Mouse (Mus musculus) hindbrain, embryonic 11.5 days (tissue): ENCODE data around the gene Gm3173. TPM values are rescaled to one million over a fixed set of nuclear protein-coding genes. Genes with fewer than 3 reads are reported as not detected.
"Not testable (repeated sequence)": the region's sequence is repeated elsewhere in the genome, so short reads cannot be mapped to it uniquely, and the experiment has no call there.

Experiments used
- ATAC-seq: fragments of 200-750 bp; cut with Nextera tagmentation; 2 replicates; pipeline ENCODE4 v1.8.0; 2017; ENCODE audit warnings: mild to moderate bottlenecking, moderate TSS enrichment, moderate library complexity; ENCODE audit not compliant: low FRiP score
- DNase-seq: peaks from one replicate; pipeline ENCODE4 v3.0.0-alpha.2; 2015; ENCODE audit warnings: low spot score
- H3K27ac ChIP-seq: fragments of 300-500 bp; sonication (generic); 2 replicates; pipeline ENCODE4 v1.5.1; 2014; ENCODE audit warnings: mild to moderate bottlenecking, low read depth, low read length
- H3K27me3 ChIP-seq: fragments of 300-500 bp; sonication (generic); 2 replicates; pipeline ENCODE4 v1.6.1; 2014; ENCODE audit warnings: mild to moderate bottlenecking, low read length, moderate library complexity, mixed read lengths; ENCODE audit not compliant: control insufficient read depth, insufficient read depth
- H3K36me3 ChIP-seq: fragments of 300-500 bp; sonication (generic); 2 replicates; pipeline ENCODE4 v1.6.1; 2014; ENCODE audit warnings: mild to moderate bottlenecking, low read length, moderate library complexity, mixed read lengths; ENCODE audit not compliant: control insufficient read depth, insufficient read depth
- H3K4me1 ChIP-seq: fragments of 300-500 bp; sonication (generic); replicated peaks from 2 replicates; pipeline ENCODE4 v1.6.1; 2014; ENCODE audit warnings: low read length, mixed read lengths; ENCODE audit not compliant: control insufficient read depth, insufficient read depth
- H3K4me2 ChIP-seq: fragments of 300-500 bp; sonication (generic); replicated peaks from 2 replicates; pipeline ENCODE4 v1.6.1; 2014; ENCODE audit warnings: mild to moderate bottlenecking, low read depth, low read length
- H3K4me3 ChIP-seq: fragments of 300-500 bp; sonication (generic); 2 replicates; pipeline ENCODE4 v1.5.1; 2014; ENCODE audit warnings: low read depth, low read length
- H3K9ac ChIP-seq: fragments of 300-500 bp; sonication (generic); 2 replicates; pipeline ENCODE4 v1.6.1; 2014; ENCODE audit warnings: low read depth, low read length
- H3K9me3 ChIP-seq: fragments of 300-500 bp; sonication (generic); 2 replicates; pipeline ENCODE4 v1.6.1; 2016; ENCODE audit warnings: low read length; ENCODE audit not compliant: control insufficient read depth
- WGBS: fragments of 180-500 bp; shearing (Covaris S2); extraction: QIAGEN DNeasy Blood & Tissue Kit; methylation state at CpG from one replicate; pipeline ENCODE4 v1.1.7; 2014; 5-methylcytosine and 5-hydroxymethylcytosine counted together
- polyA plus RNA-seq: library from polyadenylated mRNA; unstranded; fragments of >200 nt; fragmentation: Nextera tagmentation; extraction: Ambion mirVana; gene quantifications from 2 replicates; pipeline ENCODE4 v1.2.1, GENCODE M21; 2014

Gm3173 gene
- not detected in 2 replicates for polyA plus RNA-seq

DNA sequence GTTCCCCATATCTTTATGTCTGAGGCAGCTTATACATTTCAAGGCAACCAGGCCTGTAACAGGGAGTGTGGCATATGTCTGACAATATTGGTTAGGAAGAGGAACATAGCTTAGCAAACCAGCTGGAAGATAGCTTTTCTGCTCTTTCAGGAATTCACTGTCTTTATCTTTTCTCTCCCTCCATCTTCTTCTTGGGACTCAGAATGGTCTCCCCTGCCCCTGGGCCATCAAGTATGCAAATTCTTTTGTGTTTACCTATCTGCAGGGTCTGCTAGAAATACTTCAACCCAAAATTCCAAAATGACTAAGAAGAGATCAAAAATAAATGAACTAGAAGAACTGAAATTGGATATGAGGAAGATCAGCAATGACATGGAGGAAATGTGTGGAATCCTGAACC, at the start of gene Gm3173:
Gene Gm3173, plus strand, starts transcription at position 301 of the 400 bp plus-strand sequence.
- not testable (repeated sequence) for H3K4me1 ChIP-seq, H3K9me3 ChIP-seq, ATAC-seq, DNase-seq, H3K4me3 ChIP-seq, H3K9ac ChIP-seq, H3K27me3 ChIP-seq, H3K27ac ChIP-seq, H3K36me3 ChIP-seq, H3K4me2 ChIP-seq

DNA sequence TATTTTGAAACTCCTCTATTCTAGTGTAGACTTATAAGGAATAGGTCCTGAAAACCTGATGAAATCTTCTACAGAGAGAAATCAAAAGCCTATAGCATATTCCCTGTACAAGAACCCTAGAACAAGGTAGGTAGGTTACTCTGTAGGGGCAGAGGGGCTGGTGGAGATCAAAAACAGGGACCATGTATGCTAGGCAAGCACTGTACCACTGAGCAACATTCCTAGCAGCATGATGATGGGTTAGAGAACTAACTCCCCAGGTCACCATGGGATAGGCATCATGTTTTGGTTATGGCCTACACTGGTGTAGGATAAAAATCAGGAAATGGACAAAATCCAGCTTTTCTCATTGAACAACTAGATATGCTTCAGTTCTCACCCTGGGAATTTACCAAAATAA, 45.2 kb upstream of the Gm3173 start:
- H3K4me3 ChIP-seq, DNase-seq, ATAC-seq, H3K36me3 ChIP-seq, H3K27me3 ChIP-seq, H3K4me2 ChIP-seq, H3K9ac ChIP-seq, H3K9me3 ChIP-seq, H3K27ac ChIP-seq, H3K4me1 ChIP-seq: not testable (repeated sequence)

DNA sequence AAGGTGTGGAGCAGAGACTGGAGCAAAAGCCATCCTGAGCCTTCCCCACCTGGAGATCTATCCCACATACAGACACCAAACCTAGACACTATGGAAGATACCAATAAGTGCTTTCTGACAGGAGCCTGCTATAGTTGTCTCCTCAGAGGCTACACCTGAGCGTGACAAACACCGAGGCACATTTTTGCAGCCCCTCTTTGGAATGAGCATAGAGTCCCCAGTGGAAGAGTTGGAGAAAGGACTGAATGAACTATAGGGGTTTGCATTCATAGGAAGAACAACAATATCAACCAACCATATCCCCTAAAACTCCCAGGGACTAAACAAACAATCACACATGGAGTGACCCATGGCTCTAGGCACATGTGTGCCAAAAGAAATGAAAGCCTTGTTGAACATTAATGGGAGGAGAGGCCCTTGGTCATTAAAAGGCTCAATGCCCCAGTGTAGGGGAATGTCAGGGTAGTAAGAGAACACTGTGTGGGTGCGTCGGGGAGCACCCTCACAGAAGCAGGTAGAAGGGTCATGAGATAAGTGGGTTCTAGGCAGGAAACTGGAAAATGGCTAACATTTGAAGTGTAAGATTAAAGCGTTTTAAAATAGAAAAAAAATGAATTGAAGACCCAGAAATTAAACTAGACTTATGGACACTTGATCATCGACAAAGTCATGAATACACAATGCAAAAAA, 37.8 kb upstream of the Gm3173 start:
- H3K4me3 ChIP-seq, H3K9ac ChIP-seq, H3K27me3 ChIP-seq, H3K4me2 ChIP-seq, H3K27ac ChIP-seq, ATAC-seq, DNase-seq, H3K9me3 ChIP-seq, H3K36me3 ChIP-seq, H3K4me1 ChIP-seq: not testable (repeated sequence)
- WGBS: 95% methylated on average over 4 of the region's 6 CpGs

DNA sequence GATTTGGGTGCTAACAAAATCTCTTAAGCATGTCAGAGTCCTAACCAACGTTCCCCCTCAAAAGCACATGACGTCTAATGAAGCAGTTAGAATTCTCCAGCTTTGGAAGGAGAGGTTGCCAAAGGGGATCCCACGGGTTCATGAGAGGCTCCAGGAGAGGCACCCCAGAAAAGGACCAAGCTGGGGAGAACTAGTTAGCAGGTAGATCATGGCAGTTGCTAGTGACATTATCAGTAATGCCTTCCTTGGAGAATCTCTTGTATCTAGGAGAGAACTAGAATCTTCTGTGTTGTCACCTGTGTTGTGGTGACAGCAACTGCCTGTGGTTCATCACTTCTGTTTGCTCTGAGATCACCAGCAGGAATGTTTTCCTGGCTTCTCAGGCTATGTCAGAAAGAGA, 33.6 kb upstream of the Gm3173 start, which contains the start of gene Gm3159:
Gene Gm3159, plus strand, starts transcription at position 301 of the 400 bp plus-strand sequence.
- not testable (repeated sequence) for H3K27me3 ChIP-seq, H3K36me3 ChIP-seq, H3K27ac ChIP-seq, H3K9me3 ChIP-seq, H3K4me3 ChIP-seq, H3K9ac ChIP-seq, DNase-seq, H3K4me2 ChIP-seq, H3K4me1 ChIP-seq, ATAC-seq
- 60% methylated on average over 1 of the region's 3 CpGs for WGBS

DNA sequence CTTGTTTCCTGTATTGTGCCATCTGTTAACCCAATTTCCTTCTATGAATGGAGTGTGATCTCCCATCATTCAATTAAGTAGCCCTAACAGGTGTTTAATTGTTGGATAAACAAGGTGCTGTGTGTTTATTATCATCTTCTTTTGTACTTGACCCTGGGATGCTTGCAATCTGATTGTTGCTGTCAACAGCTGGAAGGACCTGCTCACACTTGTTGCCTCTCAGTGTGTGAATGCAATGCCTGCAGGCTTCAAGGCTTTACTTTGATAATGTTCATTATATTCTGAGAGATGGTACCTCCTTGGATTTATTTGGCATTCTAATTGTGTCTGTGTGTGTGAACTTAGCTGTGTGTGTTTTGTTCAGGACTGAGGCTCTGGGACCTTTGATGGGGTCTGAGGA, 32.2 kb upstream of the Gm3173 start:
- H3K9ac ChIP-seq, ATAC-seq, H3K4me3 ChIP-seq, DNase-seq, H3K27ac ChIP-seq, H3K27me3 ChIP-seq, H3K4me1 ChIP-seq, H3K4me2 ChIP-seq, H3K9me3 ChIP-seq, H3K36me3 ChIP-seq: not testable (repeated sequence)

DNA sequence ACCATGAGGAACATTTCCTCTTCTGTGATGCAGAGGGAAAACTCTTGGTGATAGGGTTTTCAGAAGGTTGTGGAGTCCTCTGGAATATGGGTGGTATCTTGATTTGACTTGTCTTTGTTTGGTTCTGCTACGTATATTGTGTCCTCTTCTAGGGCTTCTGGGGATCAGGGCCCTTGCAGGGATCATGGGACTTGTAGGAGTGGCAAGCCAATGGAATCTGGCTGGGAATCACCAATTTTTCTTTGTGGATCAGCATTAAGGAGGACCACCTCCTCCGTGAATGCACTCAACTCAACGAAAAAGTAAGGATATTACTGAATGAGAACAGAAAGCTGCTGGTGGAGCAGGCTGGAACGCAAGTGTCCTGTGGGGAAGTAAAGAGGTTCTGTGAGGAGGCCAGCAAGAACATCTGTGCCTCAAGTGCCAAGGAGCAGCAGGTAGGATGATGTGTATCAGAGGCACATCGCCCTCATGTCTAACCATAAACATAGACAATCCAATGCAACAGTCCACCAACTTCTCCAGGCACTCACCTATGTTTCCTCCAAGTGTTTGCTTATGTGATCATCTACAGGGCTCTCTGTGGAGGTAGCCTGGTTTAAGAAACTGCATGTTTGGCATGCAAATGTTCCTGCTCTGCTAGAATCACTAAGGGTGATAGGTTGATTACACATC, 30.5 kb upstream of the Gm3173 start:
- not testable (repeated sequence) for H3K4me1 ChIP-seq, H3K9ac ChIP-seq, H3K36me3 ChIP-seq, H3K27ac ChIP-seq, DNase-seq, H3K27me3 ChIP-seq, H3K4me2 ChIP-seq, ATAC-seq, H3K4me3 ChIP-seq, H3K9me3 ChIP-seq
- 86% methylated on average over 5 of the region's 5 CpGs for WGBS

DNA sequence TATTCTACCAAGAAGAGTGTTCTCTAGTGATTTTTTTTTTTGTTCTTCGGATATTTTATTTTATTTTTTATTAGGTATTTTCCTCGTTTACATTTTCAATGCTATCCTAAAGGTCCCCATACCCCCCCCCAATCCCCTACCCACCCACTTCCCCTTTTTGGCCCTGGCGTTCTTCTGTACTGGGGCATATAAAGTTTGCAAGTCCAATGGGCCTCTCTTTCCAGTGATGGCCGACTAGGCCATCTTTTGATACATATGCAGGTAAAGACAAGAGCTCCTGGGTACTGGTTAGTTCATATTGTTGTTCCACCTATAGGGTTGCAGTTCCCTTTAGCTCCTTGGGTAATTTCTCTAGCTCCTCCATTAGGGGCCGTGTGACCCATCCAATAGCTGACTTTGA, 29.5 kb upstream of the Gm3173 start:
- H3K9ac ChIP-seq, H3K4me1 ChIP-seq, H3K36me3 ChIP-seq, H3K27me3 ChIP-seq, ATAC-seq, DNase-seq, H3K4me2 ChIP-seq, H3K27ac ChIP-seq, H3K9me3 ChIP-seq, H3K4me3 ChIP-seq: not testable (repeated sequence)
- WGBS: 87% methylated on average over 5 of the region's 5 CpGs

DNA sequence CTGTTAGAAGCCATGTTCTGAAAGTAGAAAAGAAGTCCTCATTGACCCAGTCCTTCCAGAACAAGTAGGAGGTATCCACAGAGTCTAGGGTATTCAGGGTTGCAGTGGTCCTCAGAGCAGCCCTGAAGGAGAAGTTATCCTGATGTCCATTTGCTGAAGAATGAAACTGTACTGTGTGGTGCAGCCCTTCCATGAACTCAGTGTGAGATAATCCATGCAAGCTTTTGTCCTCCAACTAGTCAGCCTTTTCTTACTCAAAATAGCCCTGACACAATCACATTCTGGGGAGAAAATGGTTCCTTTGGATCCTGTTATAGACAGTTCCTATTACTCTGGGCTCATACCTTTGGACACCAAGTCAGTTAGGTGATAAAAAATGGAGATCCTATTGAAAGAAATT, 27.0 kb upstream of the Gm3173 start:
- H3K27me3 ChIP-seq: not testable (repeated sequence)

DNA sequence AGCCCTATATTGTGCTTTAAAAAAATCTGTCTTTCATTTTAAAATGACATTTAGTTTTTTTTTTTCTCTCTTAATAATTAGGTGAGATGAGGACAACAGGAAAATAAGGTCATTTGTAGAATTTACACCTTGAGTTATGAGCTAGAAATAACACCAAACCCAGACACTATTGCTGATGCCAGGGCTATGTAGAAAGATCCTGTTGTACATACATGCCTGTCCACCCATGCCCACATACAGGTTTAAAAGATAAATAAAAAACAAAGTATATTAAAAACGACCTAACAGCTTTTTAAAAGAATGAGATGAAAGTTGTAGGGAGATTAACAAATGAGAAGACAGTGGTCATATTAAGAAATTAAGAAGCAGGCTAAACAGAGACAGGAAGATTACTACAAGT, 20.9 kb upstream of the Gm3173 start:
- WGBS: 67% methylated on average over 1 of the region's 1 CpGs
- DNase-seq: not testable (repeated sequence)

More for the DNA sequence above, 27.0 kb upstream of the Gm3173 start:
- not testable (repeated sequence) for H3K9me3 ChIP-seq, H3K4me2 ChIP-seq, H3K36me3 ChIP-seq, ATAC-seq, H3K4me1 ChIP-seq, DNase-seq, H3K27ac ChIP-seq, H3K9ac ChIP-seq, H3K4me3 ChIP-seq

More for the DNA sequence above, 20.9 kb upstream of the Gm3173 start:
- not testable (repeated sequence) for H3K4me2 ChIP-seq, H3K9me3 ChIP-seq, H3K9ac ChIP-seq, H3K4me1 ChIP-seq, ATAC-seq, H3K27ac ChIP-seq, H3K4me3 ChIP-seq, H3K36me3 ChIP-seq, H3K27me3 ChIP-seq
